Mouse (Mus musculus) urinary bladder, postnatal 14 days (tissue): ENCODE measurements around the gene Slc25a47.

Experiments
- DNase-seq: peaks from one replicate; pipeline ENCODE4 v3.0.0; 2021; ENCODE audit warnings: low spot score

Gene Slc25a47

DNA sequence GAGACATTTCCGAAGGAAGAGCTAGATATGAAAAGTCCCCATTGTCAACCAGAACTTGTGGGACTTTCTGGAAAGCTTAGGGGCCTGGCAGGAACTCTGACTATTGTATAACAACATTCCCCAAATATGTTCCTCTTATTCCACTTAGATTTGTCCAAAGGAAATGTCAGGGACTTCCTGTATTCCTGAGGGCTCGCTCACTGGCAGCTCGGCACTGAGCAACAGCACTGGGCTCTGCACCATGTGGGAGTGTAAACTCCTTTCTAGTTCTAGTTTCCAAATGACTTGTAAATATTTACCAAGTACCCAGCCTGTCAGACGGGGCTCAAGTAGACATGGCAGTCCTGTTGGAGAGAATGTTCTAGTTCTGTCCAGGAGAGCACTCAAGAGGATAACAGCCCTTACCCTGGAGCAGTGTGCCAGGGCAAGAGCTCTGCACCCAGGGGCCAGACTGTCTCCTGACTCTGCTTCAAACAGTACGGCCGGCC, 29.2 kb downstream of the Slc25a47 start:
- no peak for DNase-seq

GRCm38 (mm10) chr12:108869575-108869974, 33.7 kb downstream of the Slc25a47 start:
- no peak for DNase-seq

- DNase-seq, result no peak
Observed at GRCm38 (mm10) chr12:108873122-108873521, 37.3 kb downstream of the Slc25a47 start.

DNA sequence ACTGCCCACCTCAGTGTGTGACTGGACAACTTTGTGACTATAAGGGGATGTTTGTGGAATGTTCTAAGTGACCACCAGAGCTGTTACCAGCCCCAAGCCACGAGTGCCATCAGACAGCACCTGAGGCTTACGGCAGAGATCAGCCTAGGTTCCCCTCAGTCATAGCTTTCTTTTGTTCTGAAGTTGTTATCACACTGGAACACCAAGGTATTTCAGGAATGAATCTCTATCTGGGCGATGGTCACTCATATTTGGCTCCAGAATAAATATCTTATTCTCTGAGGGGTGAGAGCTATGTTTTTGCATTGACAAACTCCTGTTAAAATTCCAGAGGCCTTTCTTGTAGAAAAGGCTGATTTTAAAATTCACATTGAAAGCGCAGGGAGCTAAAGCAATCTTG, 43.3 kb downstream of the Slc25a47 start:
- DNase-seq, result no peak

DNA sequence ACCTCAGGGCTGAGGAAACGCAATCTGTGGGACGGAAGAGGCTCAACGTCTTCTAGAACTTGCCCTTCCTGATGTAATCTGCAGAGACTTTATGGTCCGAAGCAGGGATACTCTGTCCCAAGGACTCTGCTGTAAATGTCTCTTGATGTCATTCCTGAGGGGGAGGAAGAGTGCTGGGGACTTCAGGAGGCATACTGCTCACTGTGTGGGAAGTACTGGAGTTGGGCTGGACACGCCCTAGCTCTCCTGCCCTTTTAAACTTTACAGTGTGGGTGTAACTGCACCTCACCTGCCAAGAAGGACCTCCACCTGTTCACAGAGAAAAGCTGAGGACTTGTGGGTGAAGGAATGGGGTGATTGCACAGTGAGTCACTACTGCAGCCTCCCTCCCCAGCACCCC, 44.8 kb downstream of the Slc25a47 start:
- DNase-seq, result peak; percentile 33

DNA sequence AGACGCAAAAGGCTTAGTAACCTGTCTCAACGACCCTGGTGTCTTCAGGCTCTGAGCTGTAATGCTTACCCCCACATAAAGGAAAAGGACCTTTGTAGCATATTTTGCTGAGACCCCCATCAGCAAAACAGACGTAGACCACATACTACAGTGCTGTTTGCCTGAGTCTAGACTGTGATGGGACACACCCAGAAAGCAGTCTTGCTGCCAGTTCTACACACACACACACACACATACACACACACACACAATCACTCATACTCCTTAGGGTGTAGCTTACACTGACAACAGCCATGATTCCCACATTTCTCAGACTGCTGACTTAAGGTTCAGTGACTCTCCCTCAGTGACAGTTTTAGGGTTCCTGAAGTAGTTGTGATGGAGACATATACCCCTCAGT, 45.3 kb downstream of the Slc25a47 start:
- DNase-seq, result no peak

DNA sequence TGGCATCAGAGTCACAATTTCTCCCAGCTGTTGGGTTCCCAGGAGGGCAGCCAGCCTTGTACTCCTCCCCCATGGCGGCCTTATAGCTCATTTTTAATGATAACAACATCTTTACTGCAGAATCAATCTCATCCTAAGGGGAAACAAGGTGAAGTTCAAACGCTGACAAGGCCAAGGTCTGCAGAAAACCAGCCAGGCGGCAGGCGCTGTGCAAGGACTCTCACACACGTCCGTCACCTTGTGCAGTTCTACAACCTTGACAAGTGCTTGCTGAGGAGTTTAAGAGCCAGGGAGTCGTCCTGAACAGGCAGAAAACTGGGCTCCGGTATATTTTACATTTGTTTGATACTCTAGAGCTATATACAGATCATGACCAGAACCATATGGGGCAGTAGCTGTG, 46.9 kb downstream of the Slc25a47 start:
- DNase-seq, result no peak

DNA sequence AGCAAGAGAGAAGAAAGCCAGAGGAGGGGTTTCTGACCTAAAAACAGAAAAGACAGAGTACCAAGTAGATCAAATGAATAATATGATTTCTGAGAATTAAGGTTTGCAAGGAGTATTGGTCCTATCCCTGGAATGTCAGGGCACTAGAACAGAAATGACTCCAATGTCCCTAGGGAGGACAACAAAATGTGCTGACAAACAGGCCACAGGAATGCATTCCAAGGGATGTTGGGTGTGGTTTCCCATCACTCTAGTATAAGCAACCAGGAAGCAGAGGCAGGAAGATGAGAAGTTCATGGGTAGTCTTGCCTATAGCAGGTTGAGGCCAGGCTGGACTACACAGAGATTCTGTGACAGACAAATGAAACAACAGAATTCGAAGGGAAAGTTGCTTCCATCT, 50.1 kb downstream of the Slc25a47 start:
- DNase-seq, result no peak

- no peak for DNase-seq
Observed at GRCm38 (mm10) chr12:108887077-108887476, 51.2 kb downstream of the Slc25a47 start.

GRCm38 (mm10) chr12:108888632-108889031, 52.8 kb downstream of the Slc25a47 start:
- no peak for DNase-seq

GRCm38 (mm10) chr12:108892989-108893714, 57.3 kb downstream of the Slc25a47 start, which contains the start of gene Wdr25:
Gene Wdr25, plus strand, starts transcription at chr12:108893631.
- no peak for DNase-seq

DNA sequence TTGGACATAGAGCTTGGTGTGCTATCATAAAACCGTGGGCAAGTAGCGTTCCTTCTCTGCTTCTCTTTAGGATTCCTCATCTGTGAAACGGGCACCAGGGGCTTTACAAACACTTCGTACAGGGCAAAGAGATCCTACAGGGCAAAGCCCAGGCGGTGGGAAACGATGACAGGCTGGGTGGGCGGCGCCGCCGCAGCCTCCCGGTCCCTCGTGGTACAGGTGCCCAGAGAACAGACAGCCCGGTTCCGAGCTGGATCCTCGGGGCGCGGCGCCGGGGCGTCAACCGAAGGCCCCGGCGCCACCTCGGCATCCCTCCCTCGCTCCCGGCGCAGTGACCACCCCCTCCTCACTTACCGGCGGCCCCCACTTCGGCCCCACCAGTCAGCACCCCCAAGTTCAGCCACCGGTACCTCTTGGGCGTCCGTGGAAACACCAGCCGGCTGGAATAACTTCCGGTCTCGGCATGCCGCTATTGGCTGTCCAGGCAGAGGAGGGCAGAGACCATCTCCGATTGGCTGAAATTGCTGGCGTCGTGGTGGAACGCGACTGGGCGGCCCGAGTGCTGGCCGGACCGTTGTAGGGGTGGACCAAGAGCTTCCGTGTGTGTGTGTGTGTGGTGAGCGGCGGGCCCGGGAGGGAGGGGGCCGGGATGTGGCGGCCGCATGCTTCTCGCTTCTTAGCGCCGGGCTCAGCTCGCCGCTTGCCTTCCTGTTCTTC, 58.0 kb downstream of the Slc25a47 start, which contains the start of gene Wars:
TSS of gene Wars (minus strand) at position 460 of the 717 bp plus-strand sequence.
- DNase-seq, result peak; percentile 95

GRCm38 (mm10) chr12:108894432-108894816, 58.6 kb downstream of the Slc25a47 start:
- DNase-seq, result no peak

GRCm38 (mm10) chr12:108896006-108896405, 60.2 kb downstream of the Slc25a47 start:
- DNase-seq, result peak; percentile 40

DNA sequence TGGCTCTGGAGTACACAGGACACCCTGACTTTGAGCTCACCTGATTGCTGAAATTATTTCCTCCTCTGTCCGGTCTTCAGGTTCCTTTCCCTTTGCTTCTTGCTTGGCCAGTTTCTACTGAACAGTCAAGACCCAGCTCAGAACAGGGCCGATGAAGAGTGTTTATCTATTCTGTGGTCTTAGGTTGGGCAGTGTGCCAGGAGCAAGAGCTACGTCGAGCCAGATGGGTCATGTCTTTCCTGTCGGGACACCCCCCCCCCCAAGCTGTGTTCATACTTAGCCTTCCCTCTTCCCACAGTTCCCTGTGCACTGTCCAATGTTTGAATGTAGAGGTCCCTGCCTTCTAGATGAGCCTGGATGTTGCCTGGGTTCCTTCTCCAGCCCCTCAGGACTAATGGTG, 65.5 kb downstream of the Slc25a47 start:
- no peak for DNase-seq

GRCm38 (mm10) chr12:108902940-108903339, 67.1 kb downstream of the Slc25a47 start:
- DNase-seq, result peak; percentile 52

- peak; percentile 65 for DNase-seq
Observed at GRCm38 (mm10) chr12:108903600-108904275, 67.9 kb downstream of the Slc25a47 start.

DNA sequence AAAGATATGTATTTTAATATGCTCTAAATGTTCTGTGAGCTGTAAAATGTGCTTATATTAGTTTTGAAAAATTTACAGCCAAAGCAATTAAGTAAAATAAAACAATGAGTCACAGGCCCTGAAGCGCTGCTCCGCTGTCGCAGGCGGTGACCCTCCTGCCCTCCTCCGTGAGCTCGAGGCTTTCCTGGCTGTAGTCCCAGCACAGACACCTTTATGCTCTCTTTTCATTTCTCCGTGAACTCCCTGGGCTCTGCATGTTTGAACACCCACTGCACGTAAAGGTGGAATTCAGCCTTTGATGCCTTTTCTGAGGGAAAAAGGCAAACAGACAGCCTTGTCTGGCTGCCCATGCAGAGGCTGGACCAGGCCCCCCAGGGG, 68.4 kb downstream of the Slc25a47 start:
- no peak for DNase-seq

DNA sequence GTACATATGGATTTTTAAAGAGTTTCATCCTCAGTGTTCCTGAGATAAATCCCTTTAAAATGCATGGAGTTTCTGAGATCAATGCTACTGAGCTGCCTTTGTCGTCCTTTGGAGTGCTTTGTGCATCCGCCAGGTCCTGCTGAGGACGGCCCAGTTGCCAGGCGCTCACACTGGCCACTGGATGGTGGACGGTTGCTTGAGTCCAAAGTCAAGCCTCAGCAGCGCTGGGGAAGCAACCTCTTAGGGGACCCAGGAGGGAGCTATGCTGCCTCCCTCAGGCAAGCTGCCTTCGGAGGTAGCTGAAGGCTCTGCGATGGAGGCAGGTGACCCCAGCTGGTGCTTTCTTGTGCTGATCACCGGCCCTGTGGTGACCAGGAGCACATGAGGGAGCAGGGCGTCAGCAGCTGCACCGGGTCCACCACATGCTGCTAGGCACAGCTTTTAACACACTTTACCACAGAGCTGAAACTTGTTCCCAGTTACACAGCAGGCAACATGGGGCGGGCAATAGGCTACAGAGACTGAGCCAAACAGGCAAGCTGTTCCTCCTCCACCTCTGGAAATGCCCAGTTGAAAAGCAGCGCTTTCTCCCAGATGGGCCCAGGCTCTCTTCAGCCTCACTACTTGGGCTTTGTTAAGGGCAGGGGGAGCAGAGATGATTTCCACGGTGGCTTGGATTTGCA, 69.9 kb downstream of the Slc25a47 start:
- DNase-seq, result no peak

- no peak for DNase-seq
Observed at GRCm38 (mm10) chr12:108906398-108906797, 70.6 kb downstream of the Slc25a47 start.
